Mouse (Mus musculus): ENCODE measurements around the gene 1700018B08Rik.

- no peak for TF ChIP-seq CTCF (IDR thresholded peaks at IDR 0.05; ENCODE audit: low read depth)
- peak; percentile 74 for TF ChIP-seq EP300 (IDR thresholded peaks at IDR 0.05; ENCODE audit: low read depth)
Observed at GRCm38 (mm10) chr8:121562941-121563351, 18.8 kb upstream of the 1700018B08Rik start.

Data from liver, postnatal 0 days (tissue).